Mouse (Mus musculus) heart, postnatal 0 days (tissue): ENCODE results near the gene Mpnd. TPM values are rescaled to one million over a fixed set of nuclear protein-coding genes. Genes with fewer than 3 reads are reported as not detected.
"Not testable (repeated sequence)": the region's sequence is repeated elsewhere in the genome, so short reads cannot be mapped to it uniquely, and the experiment has no call there.

Experiments
- ATAC-seq: fragments of 200-750 bp; cut with Nextera tagmentation; 2 replicates; pipeline ENCODE4 v1.8.0; 2017; ENCODE audit warnings: low read depth, moderate number of reproducible peaks, moderate library complexity; ENCODE audit not compliant: insufficient read depth
- DNase-seq: peaks from one replicate; pipeline ENCODE4 v3.0.0-alpha.2; 2016; ENCODE audit warnings: low spot score
- H3K27ac ChIP-seq: fragments of 300-500 bp; sonication (generic); 2 replicates; pipeline ENCODE4 v1.5.1; 2014; ENCODE audit warnings: low read depth, mild to moderate bottlenecking
- H3K27me3 ChIP-seq: fragments of 300-500 bp; sonication (generic); 2 replicates; pipeline ENCODE4 v1.6.1; 2014; ENCODE audit warnings: low read length, mixed read lengths; ENCODE audit not compliant: control insufficient read depth, insufficient read depth
- H3K36me3 ChIP-seq: fragments of 300-500 bp; sonication (generic); replicated peaks from 2 replicates; pipeline ENCODE4 v1.6.1; 2014; ENCODE audit warnings: low read length, mixed read lengths; ENCODE audit not compliant: control insufficient read depth, insufficient read depth
- H3K4me1 ChIP-seq: fragments of 300-500 bp; sonication (generic); 2 replicates; pipeline ENCODE4 v1.6.1; 2014; ENCODE audit warnings: antibody characterized with exemption; ENCODE audit not compliant: control insufficient read depth, insufficient read depth
- H3K4me2 ChIP-seq: fragments of 300-500 bp; sonication (generic); 2 replicates; pipeline ENCODE4 v1.6.1; 2014; ENCODE audit warnings: low read depth, mild to moderate bottlenecking, low read length, moderate library complexity
- H3K4me3 ChIP-seq: fragments of 300-500 bp; sonication (generic); 2 replicates; pipeline ENCODE4 v1.5.1; 2014; ENCODE audit warnings: low read depth, low read length
- H3K9ac ChIP-seq: fragments of 300-500 bp; sonication (generic); replicated peaks from 2 replicates; pipeline ENCODE4 v1.6.1; 2014; ENCODE audit warnings: low read depth, low read length, mixed read lengths
- H3K9me3 ChIP-seq: fragments of 300-500 bp; sonication (generic); replicated peaks from 2 replicates; pipeline ENCODE4 v1.6.1; 2016; ENCODE audit warnings: low read length; ENCODE audit not compliant: control insufficient read depth
- CTCF ChIP-seq: IDR thresholded peaks from 2 replicates; pipeline ENCODE4 v1.5.1; 2016; ENCODE audit warnings: antibody characterized with exemption, control low read depth, low read depth
- EP300 ChIP-seq: IDR thresholded peaks from 2 replicates; pipeline ENCODE4 v1.6.1; 2016; ENCODE audit warnings: antibody characterized with exemption, low read depth
- WGBS: fragments of 180-500 bp; shearing (Covaris S2); extraction: QIAGEN DNeasy Blood & Tissue Kit; methylation state at CpG from one replicate; pipeline ENCODE4 v1.1.7; 2014; 5-methylcytosine and 5-hydroxymethylcytosine counted together
- polyA plus RNA-seq: library from polyadenylated mRNA; unstranded; fragments of >200 nt; fragmentation: Nextera tagmentation; extraction: Ambion mirVana; gene quantifications from 2 replicates; pipeline ENCODE4 v1.2.1, GENCODE M21; 2015
- total RNA-seq: library from RNA; depleted of rRNA; stranded (reverse); fragments of >200 nt; gene quantifications from 2 replicates; pipeline ENCODE4 v1.2.3, GENCODE M21; 2014; ENCODE audit warnings: low replicate concordance; rRNA removed

Gene Mpnd
- total and polyA plus RNA-seq, 2 experiments from 2014 or later = 42.9 to 100 TPM

- Histone ChIP-seq H3K27me3 (no peaks in the 10 kb centered on the region), H3K9ac (no peak overlapping the region), H3K9me3 (no peaks in the 10 kb centered on the region), H3K4me1 (no peaks in the 10 kb centered on the region), H3K4me2 (no peak overlapping the region), H3K36me3 (peaks cover 34% of the 10 kb centered on the region), H3K4me3 (no peak overlapping the region), H3K27ac (no peak overlapping the region)
- no peak for TF ChIP-seq EP300
- no peak for TF ChIP-seq CTCF
- ATAC-seq (no peak), DNase-seq (no peak)
Measured at GRCm38 (mm10) chr17:56054938-56055337, 49.4 kb downstream of the Mpnd start.

GRCm38 (mm10) chr17:56055945-56056678, 50.6 kb downstream of the Mpnd start:
- H3K4me3 ChIP-seq = no peak overlapping the region
- H3K9me3 ChIP-seq = no peaks in the 10 kb centered on the region
- no peaks in the 10 kb centered on the region for H3K27me3 ChIP-seq
- peaks cover 37% of the 10 kb centered on the region for H3K36me3 ChIP-seq
- H3K27ac ChIP-seq = no peak overlapping the region
- ATAC-seq = peak; percentile 17; the same call in 1 of the 2 replicates
- no peaks in the 10 kb centered on the region for H3K4me1 ChIP-seq
- H3K4me2 ChIP-seq = no peak overlapping the region
- no peak for DNase-seq
- WGBS = 40% methylated on average over 4 of the region's 4 CpGs
- no peak overlapping the region for H3K9ac ChIP-seq
- TF ChIP-seq EP300 = no peak
- no peak for TF ChIP-seq CTCF

GRCm38 (mm10) chr17:56057381-56058120, 52.0 kb downstream of the Mpnd start:
- DNase-seq = no peak
- H3K27ac ChIP-seq = no peak overlapping the region
- H3K9ac ChIP-seq = no peak overlapping the region
- no peak for ATAC-seq
- no peaks in the 10 kb centered on the region for H3K9me3 ChIP-seq
- no peak overlapping the region for H3K4me3 ChIP-seq
- no peak overlapping the region for H3K4me2 ChIP-seq
- WGBS = 83% methylated on average over 11 of the region's 11 CpGs
- H3K36me3 ChIP-seq = peaks cover 40% of the 10 kb centered on the region
- H3K4me1 ChIP-seq = no peaks in the 10 kb centered on the region
- H3K27me3 ChIP-seq = no peaks in the 10 kb centered on the region
- TF ChIP-seq EP300 = no peak

- ATAC-seq = no peak
- no peaks in the 10 kb centered on the region for H3K4me1 ChIP-seq
- no peak overlapping the region for H3K9ac ChIP-seq
- no peak overlapping the region for H3K27ac ChIP-seq
- H3K9me3 ChIP-seq = no peaks in the 10 kb centered on the region
- no peak overlapping the region for H3K4me2 ChIP-seq
- WGBS = 89% methylated on average over 7 of the region's 7 CpGs
- no peaks in the 10 kb centered on the region for H3K27me3 ChIP-seq
- TF ChIP-seq EP300 (no peak), CTCF (no peak)
- no peak for DNase-seq
- peaks cover 80% of the 10 kb centered on the region for H3K36me3 ChIP-seq
- H3K4me3 ChIP-seq = no peak overlapping the region
Measured at GRCm38 (mm10) chr17:56062081-56062480, 56.6 kb downstream of the Mpnd start.

- ATAC-seq, H3K27me3 ChIP-seq, DNase-seq, H3K27ac ChIP-seq, H3K4me1 ChIP-seq, H3K9me3 ChIP-seq, H3K4me3 ChIP-seq, H3K9ac ChIP-seq, H3K4me2 ChIP-seq: not testable (repeated sequence)
- H3K36me3 ChIP-seq = peaks cover 92% of the 10 kb centered on the region
- WGBS = 83% methylated on average over 6 of the region's 6 CpGs
Measured at GRCm38 (mm10) chr17:56065715-56066114, 60.2 kb downstream of the Mpnd start.

Other genes starting within 250 kb of the Mpnd start
- gene Zfp119a, start 126.8 kb upstream of the Mpnd start, total RNA-seq = 0.08 and 4.4 TPM in 2 replicates
- gene Zfp119a, start 126.8 kb upstream of the Mpnd start, polyA plus RNA-seq = 5.4 and 6.0 TPM in 2 replicates
- gene Zfp959, start 113.6 kb upstream of the Mpnd start, total RNA-seq = 3.1 and 8.2 TPM in 2 replicates
- gene Zfp959, start 113.6 kb upstream of the Mpnd start, polyA plus RNA-seq = 7.3 and 7.4 TPM in 2 replicates
- 2.9 and 3.8 TPM in 2 replicates for gene Zfp119b, start 56.2 kb upstream of the Mpnd start, total RNA-seq
- 5.6 and 6.8 TPM in 2 replicates for gene Zfp119b, start 56.2 kb upstream of the Mpnd start, polyA plus RNA-seq
- not detected in 2 replicates for gene Ebi3, start 53.1 kb upstream of the Mpnd start, total RNA-seq
- 0.37 and 1.1 TPM in 2 replicates for gene Ebi3, start 53.1 kb upstream of the Mpnd start, polyA plus RNA-seq
- 5.9 and 6.4 TPM in 2 replicates for gene Yju2, start 46.6 kb upstream of the Mpnd start, total RNA-seq
- gene Yju2, start 46.6 kb upstream of the Mpnd start, polyA plus RNA-seq = 12.3 and 12.8 TPM in 2 replicates
- 7.5 and 11.7 TPM in 2 replicates for gene Shd, start 35.2 kb upstream of the Mpnd start, total RNA-seq
- gene Shd, start 35.2 kb upstream of the Mpnd start, polyA plus RNA-seq = 5.0 and 5.7 TPM in 2 replicates
- not detected in 2 replicates for gene Fsd1, start 19.2 kb upstream of the Mpnd start, total RNA-seq
- 0.26 and 0.51 TPM in 2 replicates for gene Fsd1, start 19.2 kb upstream of the Mpnd start, polyA plus RNA-seq
- gene Stap2, start 127 bp upstream of the Mpnd start, total RNA-seq = 14.3 and 23.7 TPM in 2 replicates
- gene Stap2, start 127 bp upstream of the Mpnd start, polyA plus RNA-seq = 16.0 and 17.2 TPM in 2 replicates
- 45.8 and 61.1 TPM in 2 replicates for gene Sh3gl1, start 30.9 kb downstream of the Mpnd start, total RNA-seq
- 43.5 and 49.5 TPM in 2 replicates for gene Sh3gl1, start 30.9 kb downstream of the Mpnd start, polyA plus RNA-seq
- 2.8 and 8.3 TPM in 2 replicates for gene Chaf1a, start 34.7 kb downstream of the Mpnd start, total RNA-seq
- 2.9 and 3.0 TPM in 2 replicates for gene Chaf1a, start 34.7 kb downstream of the Mpnd start, polyA plus RNA-seq
- gene Ubxn6, start 69.3 kb downstream of the Mpnd start, total RNA-seq = 67.5 and 68.1 TPM in 2 replicates
- gene Ubxn6, start 69.3 kb downstream of the Mpnd start, polyA plus RNA-seq = 56.2 and 58.2 TPM in 2 replicates
- gene Hdgfl2, start 73.9 kb downstream of the Mpnd start, total RNA-seq = 23.9 and 35.9 TPM in 2 replicates
- gene Hdgfl2, start 73.9 kb downstream of the Mpnd start, polyA plus RNA-seq = 52.1 TPM in 2 replicates
- 47.4 and 88.5 TPM in 2 replicates for gene Plin4, start 104.1 kb downstream of the Mpnd start, total RNA-seq
- 5.9 and 9.4 TPM in 2 replicates for gene Plin4, start 104.1 kb downstream of the Mpnd start, polyA plus RNA-seq
- gene Plin5, start 111.9 kb downstream of the Mpnd start, total RNA-seq = 23.3 and 58.8 TPM in 2 replicates
- gene Plin5, start 111.9 kb downstream of the Mpnd start, polyA plus RNA-seq = 55.7 and 58.3 TPM in 2 replicates
- 4.5 and 5.1 TPM in 2 replicates for gene Lrg1, start 116.3 kb downstream of the Mpnd start, total RNA-seq
- 9.0 and 10.0 TPM in 2 replicates for gene Lrg1, start 116.3 kb downstream of the Mpnd start, polyA plus RNA-seq
- gene Sema6b, start 134.6 kb downstream of the Mpnd start, total RNA-seq = 7.9 and 10.4 TPM in 2 replicates
- gene Sema6b, start 134.6 kb downstream of the Mpnd start, polyA plus RNA-seq = 0.81 and 0.93 TPM in 2 replicates
- 3.4 and 16.5 TPM in 2 replicates for gene Tnfaip8l1, start 156.8 kb downstream of the Mpnd start, total RNA-seq
- 4.9 and 5.6 TPM in 2 replicates for gene Tnfaip8l1, start 156.8 kb downstream of the Mpnd start, polyA plus RNA-seq
- gene Mydgf, start 178.2 kb downstream of the Mpnd start, total RNA-seq = 42.9 and 43.2 TPM in 2 replicates
- 50.2 and 52.0 TPM in 2 replicates for gene Mydgf, start 178.2 kb downstream of the Mpnd start, polyA plus RNA-seq
- 25.9 and 29.0 TPM in 2 replicates for gene Dpp9, start 213.2 kb downstream of the Mpnd start, total RNA-seq
- gene Dpp9, start 213.2 kb downstream of the Mpnd start, polyA plus RNA-seq = 12.6 and 13.3 TPM in 2 replicates